Mouse (Mus musculus): ENCODE results near the gene Emilin3. TPM values are rescaled to one million over a fixed set of nuclear protein-coding genes. Genes with fewer than 3 reads are reported as not detected.

The Emilin3 gene
- total and polyA plus RNA-seq, 3 experiments, result 0.04 to 2.8 (median 1.5) TPM

DNA sequence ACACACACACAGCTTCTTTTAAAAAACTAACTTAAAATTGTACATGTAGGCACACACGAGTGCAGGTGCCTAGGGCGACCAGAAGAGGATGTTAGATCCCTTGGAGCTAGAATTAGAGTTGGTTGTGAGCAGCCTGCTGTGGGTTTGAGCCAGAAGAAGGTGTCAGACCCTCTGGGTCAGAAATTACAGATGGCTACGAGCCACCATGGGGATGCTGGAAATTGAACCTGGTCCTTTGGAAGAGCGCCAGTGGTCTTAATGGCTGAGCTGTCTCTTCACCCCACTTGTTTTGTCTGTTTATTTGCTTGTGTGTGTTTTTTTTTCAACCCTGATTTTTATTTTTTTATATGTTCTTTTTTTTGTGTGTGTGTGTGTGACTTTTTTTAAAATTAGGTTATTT, 22.3 kb upstream of the Emilin3 start:
- no peak for TF ChIP-seq CTCF (IDR thresholded peaks at IDR 0.05)
- 71% methylated on average over 4 of the region's 4 CpGs for WGBS

DNA sequence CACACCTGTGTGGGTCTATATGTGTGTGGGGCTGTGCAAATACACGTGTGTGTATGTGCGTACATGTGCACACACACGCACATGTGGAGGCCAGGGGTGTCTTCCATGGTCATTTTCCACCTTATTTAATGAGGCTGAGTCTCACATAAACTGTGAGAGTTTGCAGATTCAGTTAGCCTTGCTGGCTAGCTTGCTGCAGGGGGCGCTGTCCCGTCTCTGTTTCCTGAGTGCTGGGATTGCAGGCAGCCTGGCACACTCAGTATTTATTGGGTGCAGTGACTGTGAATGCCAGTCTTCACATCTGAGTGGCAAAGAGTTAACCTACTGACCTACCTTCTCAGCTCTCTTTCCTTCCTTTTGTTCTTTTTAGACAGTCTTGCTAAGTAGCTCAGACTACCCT, 21.8 kb upstream of the Emilin3 start:
- whole genome bisulfite sequencing, result 60% methylated on average over 5 of the region's 5 CpGs
- H3K27me3 ChIP-seq (ENCODE audit: control insufficient read depth, insufficient read depth, low read length), result no peaks in the 10 kb centered on the region

More for the DNA sequence above, 22.3 kb upstream of the Emilin3 start:
- H3K36me3 ChIP-seq (ENCODE audit: control insufficient read depth, insufficient read depth, low read length), result no peaks in the 10 kb centered on the region
- intact Hi-C loops (cut with DNase I), result no loop called here
- no peaks in the 10 kb centered on the region for H3K79me2 ChIP-seq (replicated peaks; ENCODE audit: control insufficient read depth, insufficient read depth, low read length)
- no peaks in the 10 kb centered on the region for H3K4me1 ChIP-seq (ENCODE audit: control insufficient read depth, insufficient read depth, low read length)
- H3K27ac ChIP-seq, result no peak overlapping the region
- no peak overlapping the region for H3K4me3 ChIP-seq
- H3K9ac ChIP-seq (ENCODE audit: low read depth, low read length), result no peak overlapping the region
- no peaks in the 10 kb centered on the region for H3K27me3 ChIP-seq (ENCODE audit: control insufficient read depth, insufficient read depth, low read length)
- DNase-seq, result no peak

DNA sequence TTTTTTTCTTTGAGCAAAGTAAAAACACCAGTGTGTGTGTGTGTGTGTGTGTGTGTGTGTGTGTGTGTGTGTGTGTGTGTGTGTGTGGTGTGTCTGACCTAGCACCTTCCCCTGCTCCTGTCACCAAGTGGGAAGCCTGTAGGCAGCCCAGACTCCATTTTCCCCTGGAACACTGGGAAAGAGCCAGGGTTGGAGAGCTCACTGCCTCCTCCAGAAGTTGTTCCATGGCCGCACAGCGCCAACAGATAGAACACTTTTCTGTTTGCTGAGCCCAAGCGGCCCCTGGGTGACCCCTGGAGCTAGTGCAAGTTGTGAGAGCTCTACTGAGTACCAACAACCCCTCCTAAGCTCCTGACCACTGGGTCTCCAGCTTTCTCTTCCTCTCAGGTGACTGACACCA, 20.9 kb upstream of the Emilin3 start:
- DNase-seq, result no peak
- intact Hi-C loops (cut with DNase I), result no loop called here
- no peak overlapping the region for H3K9ac ChIP-seq (ENCODE audit: low read depth, low read length)
- H3K27ac ChIP-seq, result no peak overlapping the region
- TF ChIP-seq CTCF (IDR thresholded peaks at IDR 0.05), result no peak
- TF ChIP-seq EP300 (IDR thresholded peaks at IDR 0.05; ENCODE audit: insufficient read depth, low read depth, low read length), result no peak
- TF ChIP-seq POLR2A (IDR thresholded peaks at IDR 0.05; ENCODE audit: insufficient read depth, low read depth, low read length), result no peak
- no peaks in the 10 kb centered on the region for H3K27me3 ChIP-seq (ENCODE audit: control insufficient read depth, insufficient read depth, low read length)
- H3K79me2 ChIP-seq (replicated peaks; ENCODE audit: control insufficient read depth, insufficient read depth, low read length), result no peaks in the 10 kb centered on the region
- 53% methylated on average over 3 of the region's 3 CpGs for WGBS
- H3K36me3 ChIP-seq (ENCODE audit: control insufficient read depth, insufficient read depth, low read length), result no peaks in the 10 kb centered on the region
- no peak overlapping the region for H3K4me3 ChIP-seq
- no peaks in the 10 kb centered on the region for H3K4me1 ChIP-seq (ENCODE audit: control insufficient read depth, insufficient read depth, low read length)

More for the DNA sequence above, 21.8 kb upstream of the Emilin3 start:
- Histone ChIP-seq H3K36me3 (ENCODE audit: control insufficient read depth, insufficient read depth, low read length) (no peaks in the 10 kb centered on the region), H3K4me1 (ENCODE audit: control insufficient read depth, insufficient read depth, low read length) (no peaks in the 10 kb centered on the region), H3K4me3 (no peak overlapping the region), H3K79me2 (replicated peaks; ENCODE audit: control insufficient read depth, insufficient read depth, low read length) (no peaks in the 10 kb centered on the region), H3K9ac (ENCODE audit: low read depth, low read length) (no peak overlapping the region), H3K27ac (no peak overlapping the region)
- DNase-seq, result no peak
- intact Hi-C loops (cut with DNase I), result no loop called here
- TF ChIP-seq POLR2A (IDR thresholded peaks at IDR 0.05; ENCODE audit: insufficient read depth, low read depth, low read length) (no peak), EP300 (IDR thresholded peaks at IDR 0.05; ENCODE audit: insufficient read depth, low read depth, low read length) (no peak), CTCF (IDR thresholded peaks at IDR 0.05) (no peak)

- Histone ChIP-seq H3K4me1 (ENCODE audit: control insufficient read depth, insufficient read depth, low read length) (no peaks in the 10 kb centered on the region), H3K4me3 (no peak overlapping the region), H3K27me3 (ENCODE audit: control insufficient read depth, insufficient read depth, low read length) (no peaks in the 10 kb centered on the region), H3K27ac (no peak overlapping the region), H3K36me3 (ENCODE audit: control insufficient read depth, insufficient read depth, low read length) (no peaks in the 10 kb centered on the region), H3K79me2 (replicated peaks; ENCODE audit: control insufficient read depth, insufficient read depth, low read length) (no peaks in the 10 kb centered on the region), H3K9ac (ENCODE audit: low read depth, low read length) (no peak overlapping the region)
- 65% methylated on average over 8 of the region's 8 CpGs for WGBS
- TF ChIP-seq CTCF (IDR thresholded peaks at IDR 0.05) (no peak), EP300 (IDR thresholded peaks at IDR 0.05; ENCODE audit: insufficient read depth, low read depth, low read length) (no peak), POLR2A (IDR thresholded peaks at IDR 0.05; ENCODE audit: insufficient read depth, low read depth, low read length) (no peak)
- intact Hi-C loops (cut with DNase I), result no loop called here
- DNase-seq, result no peak
Measured at GRCm38 (mm10) chr2:160932325-160932724, 20.2 kb upstream of the Emilin3 start.

DNA sequence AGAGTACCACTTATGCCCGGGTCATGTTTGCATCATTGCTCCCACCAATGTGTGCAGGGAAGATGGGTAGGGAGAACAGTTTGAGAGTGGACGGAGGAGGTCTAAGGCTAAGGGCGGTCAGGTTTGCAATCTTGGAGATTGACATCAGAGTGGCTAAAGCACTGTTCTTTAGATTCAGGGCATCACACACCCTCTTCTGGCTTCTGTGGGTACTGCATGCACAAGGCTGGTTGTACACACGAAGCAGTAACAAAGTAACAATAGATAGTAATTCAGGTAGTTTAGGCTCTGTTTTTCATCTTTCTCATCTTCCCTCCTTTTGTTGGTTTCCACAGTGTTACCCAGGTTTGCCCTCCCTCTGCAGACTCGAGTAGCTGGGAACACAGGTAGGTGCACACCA, 19.2 kb upstream of the Emilin3 start:
- WGBS, result 90% methylated on average over 5 of the region's 5 CpGs
- DNase-seq, result no peak
- intact Hi-C loops (cut with DNase I), result no loop called here
- H3K9ac ChIP-seq (ENCODE audit: low read depth, low read length), result no peak overlapping the region
- no peak overlapping the region for H3K27ac ChIP-seq
- no peaks in the 10 kb centered on the region for H3K79me2 ChIP-seq (replicated peaks; ENCODE audit: control insufficient read depth, insufficient read depth, low read length)
- no peaks in the 10 kb centered on the region for H3K36me3 ChIP-seq (ENCODE audit: control insufficient read depth, insufficient read depth, low read length)
- no peaks in the 10 kb centered on the region for H3K4me1 ChIP-seq (ENCODE audit: control insufficient read depth, insufficient read depth, low read length)
- H3K27me3 ChIP-seq (ENCODE audit: control insufficient read depth, insufficient read depth, low read length), result no peaks in the 10 kb centered on the region
- H3K4me3 ChIP-seq, result no peak overlapping the region
- TF ChIP-seq POLR2A (IDR thresholded peaks at IDR 0.05; ENCODE audit: insufficient read depth, low read depth, low read length) (no peak), CTCF (IDR thresholded peaks at IDR 0.05) (peak; percentile 28), EP300 (IDR thresholded peaks at IDR 0.05; ENCODE audit: insufficient read depth, low read depth, low read length) (no peak)

DNA sequence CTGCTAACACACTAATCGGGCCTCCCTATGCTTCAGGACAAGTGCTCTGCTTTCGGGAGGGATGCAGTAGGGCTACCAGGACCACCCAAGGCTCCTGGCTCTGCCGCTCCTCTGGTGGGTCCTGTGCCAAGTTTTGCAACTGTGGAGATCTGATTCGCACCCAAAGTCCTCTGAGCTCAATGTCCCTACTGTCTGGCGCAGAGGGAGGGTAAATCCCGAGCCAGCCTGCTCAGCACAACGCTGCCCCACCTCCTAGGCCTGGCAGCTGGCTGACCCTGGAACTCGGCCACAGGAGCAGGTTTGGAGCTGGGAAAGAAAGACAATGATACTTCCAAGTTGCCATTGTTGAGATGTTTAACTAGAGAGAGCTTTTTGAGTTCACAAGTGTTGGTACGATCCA, 13.1 kb upstream of the Emilin3 start:
- no peaks in the 10 kb centered on the region for H3K36me3 ChIP-seq (ENCODE audit: control insufficient read depth, insufficient read depth, low read length)
- no peaks in the 10 kb centered on the region for H3K4me1 ChIP-seq (ENCODE audit: control insufficient read depth, insufficient read depth, low read length)
- no peak for TF ChIP-seq CTCF (IDR thresholded peaks at IDR 0.05)
- no peak for TF ChIP-seq POLR2A (IDR thresholded peaks at IDR 0.05; ENCODE audit: insufficient read depth, low read depth, low read length)
- no peak for TF ChIP-seq EP300 (IDR thresholded peaks at IDR 0.05; ENCODE audit: insufficient read depth, low read depth, low read length)
- no peaks in the 10 kb centered on the region for H3K79me2 ChIP-seq (replicated peaks; ENCODE audit: control insufficient read depth, insufficient read depth, low read length)
- H3K27me3 ChIP-seq (ENCODE audit: control insufficient read depth, insufficient read depth, low read length), result no peaks in the 10 kb centered on the region
- H3K27ac ChIP-seq, result no peak overlapping the region
- H3K9ac ChIP-seq (ENCODE audit: low read depth, low read length), result no peak overlapping the region
- peak; percentile 41 to 47 for DNase-seq
- H3K4me3 ChIP-seq, result no peak overlapping the region
- WGBS, result 58% methylated on average over 9 of the region's 9 CpGs
- intact Hi-C loops (cut with DNase I), result no loop called here

Data from heart, adult 2 months (tissue).